Mouse (Mus musculus) T-helper 2 cell (primary cell): ENCODE results near the gene Itk.

ENCODE experiments used
- in situ Hi-C: fragments of 300-600 bp; cut with MboI, MseI; formaldehyde crosslinking; loops from one replicate; pipeline ENCODE4 v1.15.1; 2025; ENCODE audit warnings: high pct_unique_total_duplicates

The Itk gene

GRCm38 (mm10) chr11:46309808-46310555, 79.3 kb downstream of the Itk start:
- in situ Hi-C loops = loop anchor here (5.0 kb wide), 1 partner anchor 77 kb away; the partner anchor contains the start of gene Itk

GRCm38 (mm10) chr11:46309111-46309741, 80.1 kb downstream of the Itk start:
- in situ Hi-C loops = loop anchor here (5.0 kb wide), 1 partner anchor 78 kb away; the partner anchor contains the start of gene Itk

DNA sequence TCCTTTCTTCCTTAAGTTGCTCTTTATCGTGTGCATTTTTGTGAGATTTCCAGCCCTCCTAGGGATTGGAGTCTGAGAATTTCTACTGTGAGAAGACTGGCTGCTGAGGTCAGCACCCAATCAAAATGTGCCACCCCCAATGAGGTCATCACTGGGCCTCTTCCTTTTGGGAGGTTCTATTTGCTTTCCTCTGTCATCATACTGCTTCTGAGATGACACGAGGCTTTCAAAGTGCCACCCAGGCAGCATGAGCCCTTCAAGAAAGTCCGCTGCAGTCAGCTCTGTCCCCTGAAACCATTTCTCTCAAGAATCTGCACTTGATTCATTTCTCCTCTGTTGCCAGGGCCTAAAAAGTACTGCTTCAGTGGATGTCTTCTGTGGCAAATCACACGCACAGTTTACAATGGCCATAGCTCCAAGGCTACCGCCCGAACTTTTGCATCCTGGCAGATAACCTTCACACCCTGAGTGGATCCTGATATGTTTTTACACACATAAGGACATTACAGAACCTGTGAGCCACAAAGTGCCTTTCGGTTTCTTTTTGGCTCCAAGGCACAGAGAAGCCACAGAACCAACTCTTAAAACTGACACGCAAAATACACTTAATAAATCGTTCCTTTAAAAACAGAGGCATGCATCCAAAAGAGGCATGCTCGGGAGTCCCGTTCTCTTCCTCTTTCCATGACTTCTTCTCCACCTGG, 80.9 kb downstream of the Itk start:
- in situ Hi-C loops = loop anchor here (5.0 kb wide), 1 partner anchor 79 kb away; the partner anchor contains the start of gene Itk

- in situ Hi-C loops = loop anchor here (5.0 kb wide), 1 partner anchor 80 kb away; the partner anchor contains the start of gene Itk
Observed at GRCm38 (mm10) chr11:46307768-46308167, 81.5 kb downstream of the Itk start.

- in situ Hi-C loops = loop anchor here (5.0 kb wide), 1 partner anchor 81 kb away; the partner anchor contains the start of gene Itk
Observed at GRCm38 (mm10) chr11:46306776-46307175, 82.5 kb downstream of the Itk start.

DNA sequence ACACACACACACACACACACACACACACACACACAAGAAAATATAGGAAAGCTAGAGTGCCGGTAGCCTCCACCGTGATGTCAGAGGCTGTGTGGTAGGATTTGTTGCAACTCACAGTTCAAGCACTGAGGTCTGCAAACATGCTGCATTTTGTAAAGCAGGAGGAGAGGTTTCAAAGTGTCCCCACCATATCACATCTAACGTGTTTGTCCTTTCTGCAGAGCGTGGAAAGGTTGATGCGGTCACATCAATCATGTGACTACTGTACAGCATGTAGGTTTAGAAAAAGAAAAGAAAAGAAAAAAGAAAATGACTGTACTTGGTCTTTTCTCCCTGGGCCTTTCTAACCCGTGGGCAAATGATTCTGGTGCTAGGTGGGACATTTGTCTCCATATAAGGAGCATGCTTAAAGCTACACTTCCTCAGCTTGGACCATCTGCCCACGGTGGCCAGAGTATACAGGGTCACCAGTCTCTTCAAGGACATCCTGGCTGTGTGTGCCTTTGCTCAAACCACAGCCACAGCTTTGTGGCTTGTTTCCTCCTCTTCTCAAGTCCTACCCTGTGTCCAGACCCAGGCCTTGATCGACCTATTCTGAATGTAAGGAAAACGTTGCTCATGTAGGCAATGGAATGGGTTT, 83.3 kb downstream of the Itk start:
- in situ Hi-C loops = loop anchor here (5.0 kb wide), 1 partner anchor 81 kb away; the partner anchor contains the start of gene Itk

- in situ Hi-C loops = loop anchor here (5.0 kb wide), 1 partner anchor 82 kb away; the partner anchor contains the start of gene Itk
Observed at GRCm38 (mm10) chr11:46304864-46305710, 84.2 kb downstream of the Itk start.

GRCm38 (mm10) chr11:46304093-46304492, 85.2 kb downstream of the Itk start:
- in situ Hi-C loops = no loop called here

DNA sequence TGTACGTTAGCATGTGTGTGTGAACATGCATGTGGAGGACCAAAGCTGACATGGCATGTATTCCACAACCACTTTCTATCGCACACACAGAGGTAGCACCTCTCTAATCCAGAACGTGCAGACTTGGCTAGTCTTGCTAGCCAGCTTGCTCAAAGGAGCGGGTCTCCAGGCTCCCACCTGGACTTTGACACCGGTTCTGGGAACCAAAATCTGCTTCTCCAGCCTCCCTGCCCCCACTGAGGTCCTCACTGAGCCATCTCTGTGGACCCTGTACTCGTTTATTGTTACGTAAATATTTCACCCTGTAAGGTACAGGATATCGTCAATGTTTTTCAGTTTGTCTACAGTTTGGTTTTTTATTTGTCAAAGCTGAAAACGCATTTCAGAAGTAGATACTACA, 86.8 kb downstream of the Itk start:
- in situ Hi-C loops = no loop called here

- in situ Hi-C loops = no loop called here
Observed at GRCm38 (mm10) chr11:46301579-46302248, 87.6 kb downstream of the Itk start.

- in situ Hi-C loops = no loop called here
Observed at GRCm38 (mm10) chr11:46299901-46300300, 89.4 kb downstream of the Itk start.

- in situ Hi-C loops = no loop called here
Observed at GRCm38 (mm10) chr11:46298889-46299785, 90.2 kb downstream of the Itk start.

- in situ Hi-C loops = no loop called here
Observed at GRCm38 (mm10) chr11:46294390-46294789, 94.9 kb downstream of the Itk start.

GRCm38 (mm10) chr11:46293491-46293890, 95.8 kb downstream of the Itk start:
- in situ Hi-C loops = no loop called here

GRCm38 (mm10) chr11:46290988-46291405, 98.3 kb downstream of the Itk start:
- in situ Hi-C loops = no loop called here

DNA sequence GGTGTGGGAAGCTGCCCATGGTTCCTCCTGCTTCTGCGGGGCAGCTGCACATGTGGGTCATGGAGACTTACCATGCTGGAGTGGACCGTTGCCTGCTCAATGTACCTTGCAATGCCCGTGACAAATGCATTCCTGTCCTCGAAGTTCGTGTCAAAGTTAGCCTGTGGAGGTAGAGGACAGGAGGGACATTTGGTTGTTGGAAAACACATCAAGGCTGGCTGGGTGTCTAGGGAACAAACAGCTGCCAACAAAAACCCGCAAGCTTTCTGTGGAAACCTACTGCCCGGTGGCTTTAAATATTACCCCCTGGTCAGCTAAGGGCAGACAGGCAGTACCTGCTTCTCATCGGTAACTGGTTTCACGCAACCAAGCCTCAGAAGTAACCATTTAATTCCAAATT, 99.8 kb downstream of the Itk start:
- in situ Hi-C loops = no loop called here

- in situ Hi-C loops = no loop called here
Observed at GRCm38 (mm10) chr11:46289022-46289421, 100.3 kb downstream of the Itk start.

- in situ Hi-C loops = no loop called here
Observed at GRCm38 (mm10) chr11:46288091-46288490, 101.2 kb downstream of the Itk start.

DNA sequence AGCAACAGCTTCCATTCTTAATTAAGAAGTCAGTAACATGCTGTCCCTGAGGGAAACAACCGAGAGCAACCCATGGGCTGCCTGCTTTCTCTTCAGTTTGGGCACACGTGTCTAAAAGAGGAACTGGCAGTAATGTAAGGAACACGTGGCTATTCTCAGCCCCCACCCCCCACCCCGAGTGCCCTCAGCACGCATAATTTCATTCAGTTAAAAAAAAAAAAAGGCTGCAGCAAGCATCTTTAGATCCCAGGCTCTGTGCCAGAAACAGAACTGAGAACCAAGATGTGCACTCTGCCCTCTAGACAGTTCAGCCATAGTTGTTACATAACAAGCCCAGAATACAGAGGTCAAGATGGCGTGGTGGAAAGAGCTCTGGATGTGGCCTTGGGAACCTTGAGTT, 102.5 kb downstream of the Itk start:
- in situ Hi-C loops = no loop called here
